Mouse (Mus musculus): Measurements from ENCODE around the gene Chchd1.
A peak's percentile ranks its signal among the peaks of the same experiment; 100 is the strongest.
"Not testable (repeated sequence)": the region's sequence is repeated elsewhere in the genome, so short reads cannot be mapped to it uniquely, and the experiment has no call there.

Gene Chchd1

DNA sequence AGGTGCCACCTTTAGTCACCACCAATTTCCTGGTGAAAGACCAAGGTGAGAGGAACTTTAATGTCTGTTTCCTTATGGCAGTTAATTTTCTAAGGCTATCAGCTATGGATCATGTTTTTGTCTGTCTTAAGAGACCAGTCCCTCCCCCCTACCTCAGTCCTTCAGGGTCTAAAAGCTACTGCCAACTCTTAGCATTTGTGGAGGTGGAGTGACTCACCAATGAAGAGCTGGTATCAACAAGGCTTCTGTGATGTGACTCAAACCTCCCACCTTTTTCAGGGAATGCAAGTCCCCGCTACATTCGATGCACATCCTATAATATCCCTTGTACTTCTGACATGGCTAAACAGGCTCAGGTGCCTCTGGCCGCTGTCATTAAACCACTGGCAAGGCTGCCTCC, 16.2 kb upstream of the Chchd1 start:
- DNase-seq (ENCODE audit: low read depth, low spot score): no peak

DNA sequence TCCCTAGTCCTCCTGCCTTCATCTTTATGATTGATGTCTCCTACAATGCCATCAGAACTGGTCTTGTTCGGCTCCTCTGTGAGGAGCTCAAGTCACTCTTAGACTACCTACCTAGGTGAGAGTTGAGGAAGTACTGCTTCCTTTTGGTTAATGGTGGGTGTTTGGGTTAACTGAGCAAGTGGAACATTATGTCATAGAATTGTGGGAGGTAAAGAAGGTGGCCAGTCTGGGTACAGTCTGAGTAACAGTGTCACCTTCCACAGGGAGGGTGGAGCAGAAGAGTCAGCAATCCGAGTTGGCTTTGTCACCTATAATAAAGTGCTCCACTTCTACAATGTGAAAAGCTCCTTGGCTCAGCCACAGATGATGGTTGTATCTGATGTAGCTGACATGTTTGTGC, 13.8 kb upstream of the Chchd1 start:
- no peak for DNase-seq (ENCODE audit: low read depth, low spot score)

DNA sequence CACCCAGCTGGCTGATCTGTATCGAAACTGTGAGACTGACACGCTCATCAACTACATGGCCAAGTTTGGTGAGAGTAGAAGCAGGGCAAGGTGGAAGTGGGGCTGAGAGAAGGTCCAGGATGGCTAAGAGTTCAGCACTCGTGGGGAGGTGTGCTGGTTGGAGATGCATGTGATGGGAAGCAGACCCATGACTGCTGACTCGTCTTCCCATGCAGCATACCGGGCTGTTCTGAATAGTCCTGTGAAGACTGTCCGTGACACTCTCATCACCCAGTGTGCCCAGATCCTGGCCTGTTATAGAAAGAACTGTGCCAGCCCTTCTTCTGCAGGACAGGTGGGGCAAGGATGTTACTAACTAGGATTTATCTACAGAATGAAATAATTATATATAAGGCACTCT, 11.0 kb upstream of the Chchd1 start:
- no peak for DNase-seq (ENCODE audit: low read depth, low spot score)

DNA sequence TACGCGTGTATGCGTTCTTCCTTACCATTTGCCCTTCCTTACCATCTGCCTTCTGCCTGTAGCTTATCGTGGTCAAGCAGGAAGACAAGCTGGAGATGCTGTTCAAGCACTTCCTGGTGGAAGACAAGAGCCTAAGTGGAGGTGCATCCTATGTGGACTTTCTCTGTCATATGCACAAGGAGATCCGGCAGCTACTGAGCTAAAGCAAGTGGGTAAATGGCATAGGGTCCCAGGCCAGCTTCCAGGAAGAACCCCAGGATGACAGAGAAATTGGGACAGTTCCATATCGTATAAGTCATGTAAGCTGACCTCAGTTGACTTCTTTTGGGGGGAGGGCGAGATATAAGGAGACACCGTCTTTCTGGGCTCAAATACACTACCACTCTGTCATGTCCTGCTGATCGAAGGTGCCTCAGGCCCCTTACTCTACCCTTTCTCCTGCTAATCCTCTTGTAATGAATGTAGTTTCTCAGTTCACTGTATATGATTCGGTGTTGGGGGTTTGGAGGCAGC, 9.2 kb upstream of the Chchd1 start:
- DNase-seq (ENCODE audit: low read depth, low spot score): no peak

DNA sequence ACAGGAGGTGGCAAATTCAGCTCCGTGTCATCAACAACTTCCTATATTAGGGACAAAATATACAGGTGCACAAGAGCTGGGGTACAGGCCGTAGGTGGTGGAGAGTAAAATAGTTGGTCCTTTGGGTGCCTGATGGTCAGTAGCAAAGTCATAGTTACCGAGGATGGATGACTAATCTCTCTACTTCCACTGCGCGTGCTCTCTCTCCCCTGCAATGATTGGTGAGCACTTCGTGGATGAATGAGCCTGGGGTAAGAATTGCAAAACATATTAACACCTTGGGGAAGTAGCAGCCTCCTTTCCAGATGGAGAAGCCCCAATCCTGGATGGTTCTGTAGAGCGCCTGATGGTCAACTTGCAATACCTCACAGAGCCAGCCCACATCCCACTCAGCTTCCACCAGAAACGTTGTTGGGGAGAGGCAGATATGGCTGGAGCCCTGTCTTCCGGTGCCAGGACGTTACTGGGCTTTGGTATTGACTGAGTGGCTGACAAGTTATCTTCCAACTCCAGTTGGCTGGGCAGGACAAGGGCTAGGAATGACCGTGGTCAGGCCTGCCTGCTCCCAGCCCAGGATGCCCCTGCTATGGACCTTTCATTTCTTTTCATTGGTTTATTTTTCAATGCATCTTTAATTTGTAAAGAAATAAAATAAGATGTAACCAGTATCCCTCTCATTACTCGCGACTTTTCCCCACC, 8.5 kb upstream of the Chchd1 start:
- peak; percentile 18 for DNase-seq (ENCODE audit: low read depth, low spot score)

DNA sequence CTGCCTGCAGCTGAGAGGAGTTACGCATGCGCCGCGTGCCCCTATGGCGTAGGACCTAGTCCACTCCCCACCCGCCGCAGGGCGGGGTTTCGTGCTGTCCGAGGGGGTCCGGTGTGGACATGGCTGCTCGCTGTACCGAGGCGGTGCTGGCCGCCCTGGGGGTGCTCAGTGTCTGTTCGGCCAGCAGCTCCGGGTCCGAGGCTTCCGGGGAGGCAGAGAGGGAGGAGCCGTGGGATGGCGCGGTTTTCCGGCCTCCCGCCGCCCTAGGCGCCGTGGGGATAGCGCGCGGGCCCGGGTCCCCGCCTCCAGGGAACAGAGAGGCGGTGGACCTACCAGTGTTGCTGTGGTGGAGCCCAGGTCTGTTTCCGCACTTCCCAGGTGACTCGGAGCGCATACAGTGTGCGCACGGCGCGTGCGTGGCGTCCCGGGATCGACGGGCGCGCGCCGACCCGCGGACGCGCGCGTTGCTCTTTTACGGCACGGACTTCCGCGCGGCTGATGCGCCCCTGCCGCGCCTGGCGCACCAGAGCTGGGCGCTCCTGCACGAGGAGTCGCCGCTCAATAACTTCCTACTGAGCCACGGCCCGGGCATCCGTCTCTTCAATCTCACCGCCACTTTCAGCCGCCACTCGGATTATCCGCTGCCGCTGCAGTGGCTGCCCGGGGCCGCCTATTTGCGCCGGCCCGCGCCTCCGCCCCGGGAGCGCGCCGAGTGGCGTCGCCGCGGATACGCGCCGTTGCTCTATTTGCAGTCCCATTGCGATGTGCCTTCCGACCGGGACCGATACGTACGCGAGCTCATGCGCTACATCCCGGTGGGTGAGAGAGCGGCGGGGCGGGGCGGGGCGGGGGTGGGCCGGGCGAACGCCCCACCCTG, 7.7 kb upstream of the Chchd1 start, which contains the start of gene Fut11:
Fut11 (plus strand) TSS at position 85 of the 877 bp plus-strand sequence.
- peak; percentile 76 for DNase-seq (ENCODE audit: low read depth, low spot score)

DNA sequence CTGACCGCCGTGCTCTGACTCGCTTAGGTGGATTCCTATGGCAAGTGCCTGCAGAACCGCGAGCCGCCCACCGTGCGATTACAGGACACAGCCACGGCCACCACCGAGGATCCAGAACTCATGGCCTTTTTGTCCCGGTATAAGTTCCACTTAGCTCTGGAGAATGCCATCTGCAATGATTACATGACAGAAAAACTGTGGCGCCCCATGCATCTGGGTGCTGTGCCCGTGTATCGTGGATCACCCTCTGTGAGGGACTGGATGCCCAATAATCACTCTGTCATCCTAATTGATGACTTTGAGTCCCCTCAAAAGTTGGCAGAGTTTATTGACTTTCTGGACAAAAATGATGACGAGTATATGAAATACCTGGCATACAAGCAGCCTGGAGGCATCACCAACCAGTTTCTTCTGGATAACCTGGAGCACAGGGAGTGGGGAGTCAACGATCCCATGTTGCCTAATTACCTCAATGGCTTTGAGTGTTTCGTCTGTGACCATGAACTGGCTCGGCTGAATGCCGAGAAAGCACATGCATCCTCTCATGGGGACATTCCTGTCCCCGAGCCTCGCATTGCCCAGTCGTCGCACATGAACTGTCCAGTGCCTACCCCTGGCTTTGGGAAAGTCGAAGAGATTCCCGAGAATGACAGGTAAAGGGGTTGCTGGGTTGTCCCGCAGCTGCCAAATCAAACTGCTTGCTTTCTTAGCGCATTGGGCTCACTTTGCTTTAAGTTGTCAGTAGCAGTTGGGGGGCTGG, 6.9 kb upstream of the Chchd1 start:
- peak; percentile 10 for DNase-seq (ENCODE audit: low read depth, low spot score)

DNA sequence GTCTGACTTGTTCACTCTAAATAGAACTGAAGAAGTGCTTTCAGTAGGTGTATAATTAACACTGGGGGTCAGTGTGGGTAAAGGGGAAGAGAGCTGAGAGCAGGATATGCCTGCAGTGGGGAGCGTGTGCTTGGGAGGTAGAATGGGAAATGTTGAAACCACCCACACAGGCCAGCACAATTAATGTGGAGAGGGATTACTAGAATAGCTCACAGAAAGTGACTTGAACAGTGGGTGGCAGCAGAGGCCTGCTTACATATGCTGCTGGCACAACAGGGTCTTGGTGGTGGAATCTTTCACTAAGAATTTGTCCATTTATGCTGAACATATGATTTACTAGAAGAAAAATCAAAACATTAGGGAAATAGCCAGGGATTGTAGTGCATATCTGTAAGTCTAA, 5.8 kb upstream of the Chchd1 start:
- peak; percentile 76 for DNase-seq (ENCODE audit: low read depth, low spot score)

DNA sequence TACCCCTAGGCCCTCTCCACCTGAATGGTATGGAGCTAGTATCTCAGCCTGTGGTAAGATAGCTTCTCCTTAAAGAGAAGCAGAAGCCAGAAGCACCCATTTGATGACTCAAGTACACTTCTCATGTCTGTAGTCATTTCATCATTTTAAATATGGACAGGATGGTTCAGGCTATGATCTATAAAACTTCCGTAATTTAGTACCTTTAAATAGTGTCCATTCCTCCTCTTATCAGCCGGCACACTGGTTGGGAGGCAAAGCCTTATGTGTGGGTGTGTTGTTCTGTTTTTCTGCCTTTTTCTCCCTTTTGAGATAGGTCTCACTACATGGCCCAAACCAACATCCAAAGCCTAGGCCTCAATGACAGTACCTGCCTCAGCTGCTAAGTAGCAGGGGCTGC, 4.3 kb upstream of the Chchd1 start:
- no peak for DNase-seq (ENCODE audit: low read depth, low spot score)

DNA sequence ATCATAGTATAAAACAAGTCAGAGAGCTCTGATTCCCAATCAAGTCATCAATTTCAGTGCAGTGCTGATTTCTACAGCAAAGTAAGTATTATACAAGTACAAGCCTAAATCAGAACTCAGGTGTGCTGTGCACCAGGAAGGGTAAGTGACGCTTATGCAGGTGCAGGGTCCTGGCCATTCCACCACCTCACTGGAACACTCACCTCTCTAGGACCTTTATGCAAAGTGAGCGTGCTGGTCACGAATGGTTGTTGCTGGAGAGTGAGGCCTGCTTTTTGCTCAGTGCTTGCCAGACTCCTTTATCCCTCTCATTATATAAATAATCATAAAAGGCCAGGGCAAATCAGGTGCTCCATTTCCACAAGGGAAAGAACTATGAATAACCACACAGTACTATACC, 2.4 kb upstream of the Chchd1 start:
- no peak for DNase-seq (ENCODE audit: low read depth, low spot score)

DNA sequence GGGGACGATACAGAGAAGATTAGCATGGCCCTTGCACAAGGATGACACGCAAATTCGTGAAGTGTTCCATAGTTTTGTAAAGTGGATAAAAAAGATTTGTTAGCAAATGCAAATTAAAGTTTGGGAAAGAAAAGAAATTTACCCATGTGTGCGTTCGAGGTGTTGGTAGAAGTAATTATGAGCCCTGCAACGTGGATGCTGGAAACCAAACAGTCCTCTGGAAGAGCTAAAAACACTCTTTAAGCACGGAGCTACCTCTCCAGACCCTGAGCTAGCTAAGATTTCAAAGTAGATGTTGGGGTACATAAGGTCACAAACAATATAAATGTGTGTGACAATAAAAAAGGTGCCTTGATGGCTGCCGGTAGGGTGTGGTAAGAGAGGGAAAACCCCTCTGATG, 1.3 kb upstream of the Chchd1 start:
- no peak for DNase-seq (ENCODE audit: low read depth, low spot score)

DNA sequence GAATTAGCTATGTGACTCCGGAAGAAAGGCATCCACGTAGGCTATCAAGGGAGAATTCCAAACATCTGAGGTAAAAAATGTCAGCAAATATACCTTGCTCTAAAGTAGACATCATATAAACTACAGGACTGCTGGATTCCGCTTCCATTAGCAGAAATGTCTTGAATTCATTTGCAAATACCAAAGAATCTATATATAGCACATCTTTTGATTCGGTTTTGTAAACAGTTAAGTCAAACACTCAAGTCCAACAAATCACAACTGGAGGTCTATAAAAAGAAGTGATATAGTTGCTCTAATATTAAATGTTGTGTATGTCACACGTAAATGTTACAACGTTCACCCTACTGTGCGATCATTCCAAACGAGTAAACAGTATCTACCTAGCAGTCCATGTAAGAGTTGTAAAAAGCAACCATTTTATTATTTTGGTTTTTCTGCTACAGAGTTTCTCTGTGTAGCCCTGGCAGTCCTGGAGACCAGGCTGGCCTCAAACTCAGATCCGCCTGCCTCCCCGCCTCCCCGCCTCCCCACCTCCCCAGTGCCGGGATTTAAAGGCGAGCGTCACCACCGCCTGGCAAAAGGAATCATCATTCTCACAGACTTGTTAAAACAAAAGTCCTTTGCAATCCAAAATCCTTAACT, 588 bp upstream of the Chchd1 start:
- peak; percentile 59 for DNase-seq (ENCODE audit: low read depth, low spot score)

DNA sequence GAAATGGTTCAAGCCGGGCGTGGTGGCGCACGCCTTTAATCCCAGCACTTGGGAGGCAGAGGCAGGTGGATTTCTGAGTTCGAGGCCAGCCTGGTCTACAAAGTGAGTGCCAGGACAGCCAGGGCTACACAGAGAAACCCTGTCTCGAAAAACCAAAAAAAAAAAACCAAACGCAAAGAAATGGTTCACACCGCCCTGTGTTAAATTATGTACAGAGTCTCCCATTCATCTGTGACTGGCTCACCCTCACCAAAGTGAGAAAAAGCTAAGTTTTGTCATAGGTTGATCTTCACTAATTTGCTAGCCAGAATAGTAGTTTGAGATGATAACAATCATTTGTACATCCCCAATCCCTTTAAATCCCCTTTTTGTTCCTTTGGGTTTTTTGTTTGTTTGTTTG, 655 bp downstream of the Chchd1 start:
- not testable (repeated sequence) for DNase-seq (ENCODE audit: low read depth, low spot score)

DNA sequence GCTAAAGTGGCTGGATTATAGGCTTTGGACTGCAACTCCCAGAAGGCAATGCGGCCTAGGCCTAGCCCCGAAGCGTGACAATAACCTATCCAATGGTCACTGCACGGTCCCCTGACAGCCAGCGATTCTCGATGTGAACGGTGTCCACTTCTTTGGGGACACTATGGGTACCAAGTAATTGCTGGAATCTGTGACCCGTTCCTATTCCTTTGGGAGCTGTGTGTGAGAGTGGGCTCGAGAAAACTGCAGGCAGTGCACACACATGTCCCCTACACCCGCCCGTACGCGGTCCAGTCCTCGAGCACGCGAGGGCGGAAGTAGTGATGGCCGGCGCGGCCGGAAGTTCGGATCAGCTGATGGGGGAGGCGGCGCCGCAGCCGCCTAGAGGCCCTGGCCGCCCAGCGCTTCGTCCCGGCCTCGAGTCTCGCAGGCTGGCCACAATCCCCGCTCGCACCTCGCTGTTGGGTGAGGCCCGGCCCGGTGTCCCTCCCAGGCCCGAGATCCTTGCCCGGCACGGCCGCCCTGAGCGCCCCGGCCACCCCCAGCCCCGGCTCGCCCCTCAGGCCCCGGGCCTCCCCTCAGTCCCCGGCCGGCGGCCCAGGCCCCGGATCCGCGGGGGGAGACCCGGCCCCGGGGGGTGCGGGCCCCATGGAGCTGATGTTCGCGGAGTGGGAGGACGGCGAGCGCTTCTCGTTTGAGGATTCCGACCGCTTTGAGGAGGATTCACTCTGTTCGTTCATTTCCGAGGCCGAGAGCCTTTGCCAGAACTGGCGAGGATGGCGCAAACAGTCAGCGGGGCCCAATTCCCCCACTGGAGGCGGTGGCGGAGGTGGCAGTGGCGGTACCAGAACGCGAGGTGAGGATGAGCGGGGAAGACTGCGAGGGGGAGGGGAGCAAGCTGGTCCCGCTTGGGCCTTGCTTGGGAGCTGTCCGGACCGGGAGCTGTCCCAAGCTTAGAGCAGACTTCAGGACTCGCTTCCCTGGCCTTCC, 4.7 kb downstream of the Chchd1 start, which contains the start of gene Zswim8:
Zswim8 (plus strand) TSS at position 352 of the 990 bp plus-strand sequence.
- DNase-seq (ENCODE audit: low read depth, low spot score): peak; percentile 85

DNA sequence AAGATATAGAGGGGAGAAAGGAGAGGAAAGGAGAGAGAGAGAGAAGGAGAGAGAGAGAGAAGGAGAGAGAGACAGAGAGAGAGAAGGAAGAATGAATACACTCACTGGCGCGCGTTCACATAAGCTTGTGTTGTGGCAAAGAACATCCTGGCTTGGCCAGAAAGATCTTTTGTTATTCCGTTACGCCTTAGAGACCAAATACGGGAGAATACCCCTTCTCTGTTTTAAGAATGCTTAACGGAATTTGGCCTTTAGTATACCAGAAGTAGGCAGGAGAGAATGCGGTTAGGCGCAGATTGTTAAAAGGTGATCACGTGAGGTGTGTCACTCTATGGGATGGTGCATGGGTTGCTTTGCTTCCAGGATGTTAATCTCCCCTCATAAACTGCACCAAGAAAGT, 5.4 kb downstream of the Chchd1 start:
- DNase-seq (ENCODE audit: low read depth, low spot score): no peak

DNA sequence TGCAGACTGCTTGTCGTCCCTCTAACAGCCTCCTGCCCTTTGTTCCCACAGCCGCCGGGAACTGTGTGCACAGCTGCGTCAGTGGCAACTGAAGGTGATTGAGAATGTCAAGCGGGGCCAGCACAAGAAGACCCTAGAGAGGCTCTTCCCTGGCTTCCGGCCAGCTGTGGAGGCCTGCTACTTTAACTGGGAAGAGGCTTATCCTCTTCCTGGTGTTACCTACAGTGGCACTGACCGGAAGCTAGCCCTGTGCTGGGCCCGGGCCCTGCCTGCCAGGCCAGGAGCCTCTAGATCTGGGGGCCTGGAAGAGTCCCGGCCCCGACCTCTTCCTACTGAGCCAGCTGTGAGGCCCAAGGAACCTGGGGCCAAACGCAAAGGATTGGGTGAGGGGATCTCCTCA, 11.0 kb downstream of the Chchd1 start:
- no peak for DNase-seq (ENCODE audit: low read depth, low spot score)

DNA sequence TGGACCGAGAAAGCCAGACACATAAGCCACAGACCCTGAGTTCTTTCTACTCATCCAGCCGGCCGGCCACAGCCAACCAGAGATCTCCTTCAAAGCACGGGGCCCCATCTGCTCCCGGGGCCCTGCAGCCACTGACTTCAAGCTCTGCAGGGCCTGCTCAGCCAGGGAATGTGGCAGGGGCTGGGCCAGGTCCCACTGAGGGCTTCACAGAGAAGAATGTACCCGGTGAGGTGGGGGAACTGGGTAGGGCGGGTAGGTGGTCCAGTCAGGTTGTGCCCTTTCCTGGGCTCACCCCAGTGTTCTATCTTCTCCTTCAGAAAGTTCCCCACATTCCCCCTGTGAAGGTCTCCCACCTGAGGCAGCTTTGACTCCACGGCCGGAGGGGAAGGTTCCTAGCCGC, 15.6 kb downstream of the Chchd1 start:
- no peak for DNase-seq (ENCODE audit: low read depth, low spot score)

DNA sequence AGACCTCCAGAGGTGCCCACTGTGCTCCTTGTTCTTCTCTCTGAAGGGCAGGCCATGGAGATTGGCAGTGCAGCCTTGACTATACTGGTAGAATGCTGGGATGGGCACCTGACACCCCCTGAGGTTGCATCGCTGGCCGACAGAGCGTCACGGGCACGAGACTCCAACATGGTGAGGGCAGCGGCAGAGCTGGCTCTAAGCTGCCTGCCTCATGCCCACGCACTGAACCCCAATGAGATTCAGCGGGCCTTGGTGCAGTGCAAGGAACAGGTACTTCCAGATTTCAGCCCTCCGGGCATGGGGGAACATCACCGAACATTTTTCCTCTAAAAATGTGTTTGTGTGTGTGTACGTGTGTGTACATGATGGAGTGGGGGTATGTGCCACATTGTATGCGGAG, 17.0 kb downstream of the Chchd1 start:
- DNase-seq (ENCODE audit: low read depth, low spot score): no peak

DNA sequence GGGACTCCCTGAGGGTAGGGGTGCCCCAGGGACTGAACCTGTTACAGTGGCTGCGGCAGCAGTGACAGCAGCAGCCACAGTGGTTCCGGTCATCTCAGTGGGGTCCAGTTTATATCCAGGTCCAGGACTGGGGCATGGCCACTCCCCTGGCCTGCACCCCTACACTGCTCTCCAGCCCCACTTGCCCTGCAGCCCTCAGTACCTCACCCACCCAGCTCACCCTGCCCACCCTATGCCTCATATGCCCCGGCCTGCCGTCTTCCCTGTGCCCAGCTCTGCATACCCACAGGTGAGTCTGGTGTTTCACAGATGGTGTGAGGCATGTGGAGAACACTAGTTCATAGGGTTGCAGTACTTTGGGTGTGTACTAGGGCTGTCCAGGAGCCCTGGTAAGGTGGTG, 18.6 kb downstream of the Chchd1 start:
- DNase-seq (ENCODE audit: low read depth, low spot score): no peak

DNA sequence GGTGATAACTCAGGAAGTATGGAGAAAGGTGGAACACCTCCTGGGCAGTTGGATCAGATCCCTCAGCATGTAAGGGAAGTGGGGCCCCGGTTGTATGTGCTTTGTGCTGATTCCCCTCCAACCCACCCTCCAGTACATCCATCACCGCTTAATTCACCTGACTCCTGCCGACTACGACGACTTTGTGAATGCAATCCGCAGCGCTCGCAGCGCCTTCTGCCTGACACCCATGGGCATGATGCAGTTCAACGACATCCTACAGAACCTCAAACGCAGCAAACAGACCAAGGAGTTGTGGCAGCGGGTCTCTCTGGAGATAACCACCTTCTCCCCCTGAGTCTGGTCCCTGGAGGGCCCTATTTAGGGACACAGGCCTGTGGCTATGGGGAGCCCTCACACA, 20.2 kb downstream of the Chchd1 start:
- DNase-seq (ENCODE audit: low read depth, low spot score): no peak

Data from 3T3-L1 (cell line).